Mouse (Mus musculus): ENCODE results near the gene Vstm4. TPM values are rescaled to one million over a fixed set of nuclear protein-coding genes. Genes with fewer than 3 reads are reported as not detected.

Vstm4 gene
- polyA plus RNA-seq, 1 experiment = 5.5 TPM

DNA sequence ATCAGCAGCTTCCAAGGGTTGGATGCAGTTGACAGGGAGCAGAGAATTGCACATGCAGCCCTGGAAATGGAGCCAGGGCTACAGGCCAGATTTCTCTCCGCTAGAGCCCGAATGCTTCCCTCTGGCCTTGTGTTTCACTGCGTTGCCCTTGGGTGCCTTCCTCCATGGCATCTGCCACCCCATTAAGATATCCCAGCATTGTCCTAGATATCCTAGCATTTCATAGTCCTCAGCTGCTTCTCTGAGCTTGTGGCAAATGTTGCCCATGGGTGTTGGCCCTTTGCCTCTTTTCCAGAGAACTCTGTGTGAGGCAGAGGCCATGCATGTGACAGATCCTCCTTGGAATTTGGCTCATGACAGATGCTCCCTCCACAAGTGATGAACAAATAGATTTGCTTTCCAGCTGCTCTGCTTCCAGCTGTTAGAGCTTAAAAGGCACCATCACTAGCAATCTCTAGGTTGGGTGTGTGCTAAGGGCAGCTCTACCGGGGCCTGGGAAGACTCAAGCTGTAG, 37.8 kb downstream of the Vstm4 start:
- DNase-seq = peak; percentile 33 to 53
- H3K4me1 ChIP-seq (ENCODE audit: control insufficient read depth, insufficient read depth, low read length) = peaks cover 11% of the 10 kb centered on the region
- H3K27me3 ChIP-seq (ENCODE audit: control insufficient read depth, insufficient read depth, low read length) = no peaks in the 10 kb centered on the region
- TF ChIP-seq CTCF (IDR thresholded peaks at IDR 0.05; ENCODE audit: borderline replicate concordance, insufficient read depth, low read depth, low read length) (no peak), POLR2A (IDR thresholded peaks at IDR 0.05; ENCODE audit: borderline replicate concordance, insufficient read depth, low read length) (no peak)
- 17% methylated on average over 4 of the region's 4 CpGs for WGBS
- no peak overlapping the region for H3K27ac ChIP-seq (ENCODE audit: insufficient read depth, low read length)
- no peak overlapping the region for H3K4me3 ChIP-seq (replicated peaks; ENCODE audit: insufficient read depth, low read depth, low read length)

DNA sequence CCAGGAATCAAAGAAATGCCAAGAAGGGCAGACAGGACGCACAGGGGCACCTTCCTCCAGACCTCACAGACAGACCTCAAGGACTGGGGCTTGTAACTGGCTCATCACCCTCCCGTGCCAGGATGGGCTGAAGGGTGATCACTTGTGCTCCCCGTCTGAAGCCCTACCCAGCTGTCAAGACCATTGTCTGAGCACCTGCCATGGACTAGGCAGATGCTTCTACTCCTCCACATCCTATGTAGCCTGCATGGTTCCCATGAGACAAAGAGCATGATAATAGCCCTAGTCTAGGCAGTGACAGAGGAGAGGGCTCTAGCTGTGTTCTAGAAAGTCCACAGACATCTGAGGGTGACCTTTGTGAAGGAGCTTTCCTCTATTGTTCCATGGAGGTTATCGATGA, 38.3 kb downstream of the Vstm4 start:
- no peak for DNase-seq
- TF ChIP-seq CTCF (IDR thresholded peaks at IDR 0.05; ENCODE audit: borderline replicate concordance, insufficient read depth, low read depth, low read length) (no peak), POLR2A (IDR thresholded peaks at IDR 0.05; ENCODE audit: borderline replicate concordance, insufficient read depth, low read length) (no peak)
- Histone ChIP-seq H3K4me3 (replicated peaks; ENCODE audit: insufficient read depth, low read depth, low read length) (no peak overlapping the region), H3K27me3 (ENCODE audit: control insufficient read depth, insufficient read depth, low read length) (no peaks in the 10 kb centered on the region), H3K27ac (ENCODE audit: insufficient read depth, low read length) (no peak overlapping the region), H3K4me1 (ENCODE audit: control insufficient read depth, insufficient read depth, low read length) (peaks cover 11% of the 10 kb centered on the region)
- WGBS = 81% methylated on average over 4 of the region's 4 CpGs

DNA sequence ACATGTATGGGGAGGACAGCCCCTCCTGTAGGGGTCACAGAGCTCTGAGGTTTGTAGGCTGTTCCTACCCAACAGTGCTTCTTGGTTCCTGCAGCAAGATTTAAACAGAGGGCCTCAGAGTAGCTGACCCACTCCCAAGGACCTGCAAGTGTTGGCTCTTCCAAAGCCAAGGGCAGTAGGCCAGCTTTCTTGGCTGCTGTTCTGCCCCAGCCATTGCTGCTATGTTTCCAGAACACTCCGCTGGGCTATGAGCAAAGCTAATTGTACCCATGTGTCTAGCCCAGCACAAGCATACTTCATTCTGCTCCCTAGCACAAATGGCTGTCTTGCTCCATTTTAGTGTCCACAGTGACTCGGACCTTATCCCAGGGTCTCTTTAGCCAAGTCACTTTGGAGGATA, 40.3 kb downstream of the Vstm4 start:
- H3K4me1 ChIP-seq (ENCODE audit: control insufficient read depth, insufficient read depth, low read length) = peaks cover 11% of the 10 kb centered on the region

DNA sequence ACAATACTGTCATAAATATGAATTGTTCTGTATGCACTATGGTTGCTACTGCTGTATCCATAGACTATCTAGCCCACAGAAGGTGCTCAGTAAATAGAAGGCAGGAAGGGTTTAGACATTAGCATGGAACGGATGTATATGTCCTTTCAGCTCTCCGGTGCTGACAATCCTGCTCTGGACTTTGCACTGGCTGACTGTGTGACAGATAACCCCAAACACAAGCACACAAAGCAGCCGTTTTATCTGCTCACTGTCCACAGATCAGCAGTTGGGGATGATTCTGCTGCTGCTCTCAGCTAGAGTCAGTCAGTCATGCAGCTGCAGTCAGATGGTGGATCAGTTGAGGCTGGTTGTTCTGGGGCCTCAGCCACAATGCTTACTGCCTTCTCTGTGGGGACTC, 46.6 kb downstream of the Vstm4 start:
- DNase-seq = no peak
- no peak overlapping the region for H3K4me3 ChIP-seq (replicated peaks; ENCODE audit: insufficient read depth, low read depth, low read length)
- H3K27ac ChIP-seq (ENCODE audit: insufficient read depth, low read length) = no peak overlapping the region
- TF ChIP-seq POLR2A (IDR thresholded peaks at IDR 0.05; ENCODE audit: borderline replicate concordance, insufficient read depth, low read length) (no peak), CTCF (IDR thresholded peaks at IDR 0.05; ENCODE audit: borderline replicate concordance, insufficient read depth, low read depth, low read length) (no peak)
- 90% methylated on average over 3 of the region's 3 CpGs for WGBS
- H3K27me3 ChIP-seq (ENCODE audit: control insufficient read depth, insufficient read depth, low read length) = no peaks in the 10 kb centered on the region
- H3K4me1 ChIP-seq (ENCODE audit: control insufficient read depth, insufficient read depth, low read length) = no peaks in the 10 kb centered on the region

More for the DNA sequence above, 40.3 kb downstream of the Vstm4 start:
- TF ChIP-seq CTCF (IDR thresholded peaks at IDR 0.05; ENCODE audit: borderline replicate concordance, insufficient read depth, low read depth, low read length) (no peak), POLR2A (IDR thresholded peaks at IDR 0.05; ENCODE audit: borderline replicate concordance, insufficient read depth, low read length) (no peak)
- Histone ChIP-seq H3K27ac (ENCODE audit: insufficient read depth, low read length) (no peak overlapping the region), H3K4me3 (replicated peaks; ENCODE audit: insufficient read depth, low read depth, low read length) (no peak overlapping the region), H3K27me3 (ENCODE audit: control insufficient read depth, insufficient read depth, low read length) (no peaks in the 10 kb centered on the region)
- 55% methylated on average over 2 of the region's 2 CpGs for WGBS
- peak; percentile 18 to 50 for DNase-seq

DNA sequence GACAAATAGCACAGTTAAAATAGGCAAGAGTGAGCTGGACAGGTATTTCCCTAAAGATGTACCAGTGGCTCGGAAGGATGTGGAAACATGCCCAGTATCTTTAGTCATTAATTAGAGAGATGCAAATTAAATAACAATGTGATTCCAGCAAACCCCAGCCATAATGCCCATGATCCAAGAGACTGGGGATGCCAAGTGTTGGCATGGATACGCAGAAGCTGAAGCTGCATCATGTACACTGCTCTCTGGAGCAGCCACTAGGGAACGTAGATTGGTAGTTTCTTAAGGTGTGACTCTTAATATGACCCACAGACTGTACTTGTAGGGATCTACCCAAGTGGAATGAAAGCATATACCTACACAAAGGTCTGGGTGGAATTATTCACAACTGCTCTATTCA, 50.0 kb downstream of the Vstm4 start:
- TF ChIP-seq CTCF (IDR thresholded peaks at IDR 0.05; ENCODE audit: borderline replicate concordance, insufficient read depth, low read depth, low read length) (no peak), POLR2A (IDR thresholded peaks at IDR 0.05; ENCODE audit: borderline replicate concordance, insufficient read depth, low read length) (no peak)
- WGBS = 23% methylated on average over 3 of the region's 3 CpGs
- Histone ChIP-seq H3K27ac (ENCODE audit: insufficient read depth, low read length) (no peak overlapping the region), H3K4me1 (ENCODE audit: control insufficient read depth, insufficient read depth, low read length) (no peaks in the 10 kb centered on the region), H3K4me3 (replicated peaks; ENCODE audit: insufficient read depth, low read depth, low read length) (no peak overlapping the region), H3K27me3 (ENCODE audit: control insufficient read depth, insufficient read depth, low read length) (no peaks in the 10 kb centered on the region)
- no peak for DNase-seq

DNA sequence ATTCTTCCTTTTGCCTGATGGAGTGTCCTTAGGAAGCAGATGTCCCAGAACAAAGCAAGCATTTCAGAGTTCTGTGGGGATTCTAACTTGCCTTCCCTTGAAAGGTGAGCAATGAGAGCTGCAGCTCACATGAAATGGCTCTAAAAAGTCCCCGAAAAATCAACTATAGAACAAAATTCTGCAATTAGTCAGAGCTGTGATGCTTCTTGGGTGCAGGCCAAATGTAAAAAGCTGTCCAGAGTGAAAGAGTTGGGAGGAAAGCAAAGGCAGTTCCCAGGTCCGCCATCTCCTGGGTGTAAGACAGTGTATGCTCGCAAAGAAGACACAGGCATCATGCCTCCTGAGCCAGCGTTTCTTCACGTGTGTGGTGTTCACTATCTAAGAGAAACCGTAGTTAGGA, 52.6 kb downstream of the Vstm4 start:
- TF ChIP-seq CTCF (IDR thresholded peaks at IDR 0.05; ENCODE audit: borderline replicate concordance, insufficient read depth, low read depth, low read length) = no peak
- no peak for TF ChIP-seq POLR2A (IDR thresholded peaks at IDR 0.05; ENCODE audit: borderline replicate concordance, insufficient read depth, low read length)
- no peaks in the 10 kb centered on the region for H3K4me1 ChIP-seq (ENCODE audit: control insufficient read depth, insufficient read depth, low read length)
- no peak for DNase-seq
- no peaks in the 10 kb centered on the region for H3K27me3 ChIP-seq (ENCODE audit: control insufficient read depth, insufficient read depth, low read length)
- no peak overlapping the region for H3K27ac ChIP-seq (ENCODE audit: insufficient read depth, low read length)
- 72% methylated on average over 6 of the region's 6 CpGs for WGBS
- H3K4me3 ChIP-seq (replicated peaks; ENCODE audit: insufficient read depth, low read depth, low read length) = no peak overlapping the region

DNA sequence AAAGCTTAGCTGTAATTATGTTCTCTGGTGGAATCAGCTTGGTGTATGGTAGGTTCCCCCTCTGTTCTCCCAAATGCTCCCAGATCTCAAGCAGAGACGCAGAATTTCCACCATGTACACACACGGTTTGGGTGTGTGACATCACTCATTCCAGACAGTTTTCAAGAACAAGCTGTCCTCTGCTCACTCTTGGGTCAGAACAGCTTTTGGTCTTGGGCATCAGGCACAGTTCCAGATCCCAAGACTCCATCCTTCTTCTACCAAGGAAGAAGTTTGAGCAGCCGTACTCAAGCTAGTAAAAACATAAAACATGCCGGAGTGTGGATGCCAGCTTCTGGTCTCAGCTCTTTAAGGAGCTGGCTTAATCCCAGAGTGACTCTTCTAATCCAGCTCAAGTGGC, 54.6 kb downstream of the Vstm4 start:
- no peak for DNase-seq
- Histone ChIP-seq H3K4me3 (replicated peaks; ENCODE audit: insufficient read depth, low read depth, low read length) (no peak overlapping the region), H3K4me1 (ENCODE audit: control insufficient read depth, insufficient read depth, low read length) (no peaks in the 10 kb centered on the region), H3K27me3 (ENCODE audit: control insufficient read depth, insufficient read depth, low read length) (no peaks in the 10 kb centered on the region), H3K27ac (ENCODE audit: insufficient read depth, low read length) (no peak overlapping the region)
- WGBS = 88% methylated on average over 4 of the region's 4 CpGs
- no peak for TF ChIP-seq CTCF (IDR thresholded peaks at IDR 0.05; ENCODE audit: borderline replicate concordance, insufficient read depth, low read depth, low read length)
- no peak for TF ChIP-seq POLR2A (IDR thresholded peaks at IDR 0.05; ENCODE audit: borderline replicate concordance, insufficient read depth, low read length)

DNA sequence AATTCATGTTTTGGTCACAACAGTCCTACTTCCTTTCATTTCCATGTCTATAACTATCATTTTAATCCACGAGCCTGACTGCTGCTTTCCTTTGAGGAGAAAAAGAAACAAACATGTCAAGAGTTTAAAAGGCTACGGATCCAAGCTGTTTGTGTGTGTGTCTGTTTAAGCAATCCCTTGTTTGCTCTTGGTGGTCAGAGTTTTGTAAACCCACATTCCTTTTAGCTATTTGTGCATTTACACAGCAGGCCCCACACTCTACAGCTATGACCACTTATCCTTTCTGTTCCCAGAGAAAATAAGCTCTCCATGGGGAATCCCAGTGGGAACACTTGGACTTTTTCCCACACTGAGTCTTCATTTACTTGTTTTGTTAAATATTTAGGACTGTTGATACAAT, 58.8 kb downstream of the Vstm4 start:
- TF ChIP-seq POLR2A (IDR thresholded peaks at IDR 0.05; ENCODE audit: borderline replicate concordance, insufficient read depth, low read length) = no peak
- TF ChIP-seq CTCF (IDR thresholded peaks at IDR 0.05; ENCODE audit: borderline replicate concordance, insufficient read depth, low read depth, low read length) = no peak
- Histone ChIP-seq H3K4me1 (ENCODE audit: control insufficient read depth, insufficient read depth, low read length) (no peaks in the 10 kb centered on the region), H3K27ac (ENCODE audit: insufficient read depth, low read length) (no peak overlapping the region), H3K4me3 (replicated peaks; ENCODE audit: insufficient read depth, low read depth, low read length) (no peak overlapping the region), H3K27me3 (ENCODE audit: control insufficient read depth, insufficient read depth, low read length) (no peaks in the 10 kb centered on the region)
- DNase-seq = no peak
- 63% methylated on average over 2 of the region's 2 CpGs for WGBS

Data from cerebellum, adult 2 months (tissue).